Mouse (Mus musculus): Measurements from ENCODE around the gene C1qtnf6. TPM values are rescaled to one million over a fixed set of nuclear protein-coding genes. Genes with fewer than 3 reads are reported as not detected.

Gene C1qtnf6
- 0.86 and 2.7 TPM in 2 replicates for polyA plus RNA-seq (2012; ENCODE audit: low replicate concordance)

DNA sequence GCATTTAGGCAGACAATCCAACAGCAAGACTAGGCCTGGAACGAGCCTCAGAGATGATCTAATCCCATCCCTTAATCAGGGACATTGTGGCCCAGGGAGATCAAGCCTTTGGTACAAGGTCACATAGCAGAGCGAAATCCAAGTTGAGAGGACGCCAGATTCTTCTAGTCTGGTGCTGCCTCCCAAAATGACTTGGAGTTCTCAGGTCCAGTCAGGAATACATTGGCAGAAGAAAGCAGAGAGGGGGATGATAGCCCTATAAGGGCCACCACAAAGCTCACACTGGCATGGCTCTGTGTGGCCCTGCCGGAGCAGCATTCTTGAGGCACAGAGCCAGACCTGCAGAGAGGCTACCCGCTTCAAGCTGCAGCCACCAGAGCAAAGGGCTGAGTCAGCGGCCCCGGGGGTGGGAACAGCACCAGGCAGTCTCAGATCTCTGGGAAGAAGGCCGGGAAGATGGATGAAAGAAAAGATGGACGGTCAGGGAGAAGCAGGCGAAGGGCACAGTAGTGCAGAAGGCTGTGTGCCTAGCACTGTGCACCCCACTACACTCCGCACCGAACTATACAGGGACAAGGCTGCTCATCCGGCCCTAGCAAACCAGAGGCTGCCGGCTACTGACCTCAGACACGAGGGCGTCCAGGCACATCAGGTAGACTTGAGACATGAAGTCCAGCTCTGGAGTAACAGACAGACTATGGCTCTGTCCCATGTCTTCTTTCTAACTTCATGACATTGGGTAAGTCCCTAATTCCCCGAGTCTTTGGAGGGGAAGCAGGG is at the start of gene C1qtnf6:
TSS of gene C1qtnf6 (minus strand) at position 746 of the 780 bp plus-strand sequence.

GRCm38 (mm10) chr15:78572658-78573397 is 41.6 kb upstream of the C1qtnf6 start, which contains the start of gene Rac2:
TSS of gene Rac2 (minus strand) at chr15:78572783.

DNA sequence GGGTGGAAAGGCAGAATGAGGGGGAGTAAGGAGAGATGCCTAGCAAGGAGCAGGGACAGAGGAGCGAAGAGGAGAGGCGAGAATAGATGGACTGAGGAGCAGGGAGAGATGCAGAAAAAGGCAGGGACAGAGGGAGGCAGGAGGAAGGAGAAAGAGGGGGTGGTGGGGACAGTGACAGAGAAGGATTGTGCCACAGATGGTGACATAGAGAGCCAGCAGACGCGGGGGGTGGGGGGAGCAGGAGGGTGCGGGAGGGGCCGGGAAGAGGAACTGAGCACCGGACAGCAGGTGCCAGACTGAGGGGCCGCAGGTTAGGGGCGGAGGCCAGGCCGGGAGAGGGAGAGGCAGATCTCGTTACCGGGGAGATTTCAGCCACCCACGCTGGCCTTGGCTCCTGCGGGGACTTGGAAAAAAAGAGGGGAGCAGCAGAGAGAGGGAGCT is 13.4 kb upstream of the C1qtnf6 start, which contains the start of gene Sstr3:
TSS of gene Sstr3 (minus strand) at position 125 of the 441 bp plus-strand sequence.

DNA sequence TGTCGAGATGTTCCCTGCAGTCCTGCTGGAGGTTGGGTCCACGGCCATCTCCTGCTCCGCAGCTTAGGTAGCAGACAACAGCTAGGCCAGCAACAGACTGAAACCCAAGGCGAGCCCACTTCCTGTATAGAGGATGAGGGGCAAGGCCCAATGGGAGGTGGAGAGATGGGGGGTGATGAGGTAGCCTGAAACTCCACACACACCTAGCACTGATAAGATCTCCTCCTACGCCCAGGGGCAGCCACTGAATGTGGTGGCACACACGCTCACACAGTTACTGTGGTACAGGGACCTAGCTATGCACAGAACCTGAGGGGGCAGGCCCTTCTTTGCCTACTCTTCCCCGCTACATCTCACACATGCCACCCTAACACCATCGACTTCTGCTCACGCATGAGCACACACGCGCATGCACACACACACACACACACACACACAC is 36.2 kb downstream of the C1qtnf6 start, which contains the start of gene Il2rb:
TSS of gene Il2rb (minus strand) at position 304 of the 439 bp plus-strand sequence.

Other genes with a start within 250 kb of the C1qtnf6 start
- gene Csf2rb2, start 225.7 kb downstream of the C1qtnf6 start, polyA plus RNA-seq (2012; ENCODE audit: low replicate concordance) = 14.7 and 20.1 TPM in 2 replicates
- gene Csf2rb, start 205.7 kb downstream of the C1qtnf6 start, polyA plus RNA-seq (2012; ENCODE audit: low replicate concordance) = 26.4 and 33.1 TPM in 2 replicates
- gene Tex33, start 135.5 kb downstream of the C1qtnf6 start, polyA plus RNA-seq (2012; ENCODE audit: low replicate concordance) = not detected in 2 replicates
- gene Tst, start 125.5 kb downstream of the C1qtnf6 start, polyA plus RNA-seq (2012; ENCODE audit: low replicate concordance) = 7.0 and 16.7 TPM in 2 replicates
- 126 and 374 TPM in 2 replicates for gene Mpst, start 125.0 kb downstream of the C1qtnf6 start, polyA plus RNA-seq (2012; ENCODE audit: low replicate concordance)
- 71.1 and 80.6 TPM in 2 replicates for gene Kctd17, start 102.9 kb downstream of the C1qtnf6 start, polyA plus RNA-seq (2012; ENCODE audit: low replicate concordance)
- 0.07 TPM in 1 of 2 replicates, not detected in the other for gene Tmprss6, start 62.8 kb downstream of the C1qtnf6 start, polyA plus RNA-seq (2012; ENCODE audit: low replicate concordance)
- gene Il2rb, start 36.1 kb downstream of the C1qtnf6 start, polyA plus RNA-seq (2012; ENCODE audit: low replicate concordance) = 14.9 and 21.2 TPM in 2 replicates
- not detected in 2 replicates for gene Sstr3, start 13.3 kb upstream of the C1qtnf6 start, polyA plus RNA-seq (2012; ENCODE audit: low replicate concordance)
- gene Rac2, start 41.4 kb upstream of the C1qtnf6 start, polyA plus RNA-seq (2012; ENCODE audit: low replicate concordance) = 69.9 and 406 TPM in 2 replicates
- gene Cyth4, start 65.6 kb upstream of the C1qtnf6 start, polyA plus RNA-seq (2012; ENCODE audit: low replicate concordance) = 15.9 and 22.1 TPM in 2 replicates
- gene Elfn2, start 187.4 kb upstream of the C1qtnf6 start, polyA plus RNA-seq (2012; ENCODE audit: low replicate concordance) = 0.48 TPM in 1 of 2 replicates, not detected in the other
- gene Mfng, start 242.1 kb upstream of the C1qtnf6 start, polyA plus RNA-seq (2012; ENCODE audit: low replicate concordance) = 20.2 and 32.5 TPM in 2 replicates

Measured in leukemia stem cell, adult 10-12 weeks (primary cell).